Mouse (Mus musculus): ENCODE data around the gene Tmc8. TPM values are rescaled to one million over a fixed set of nuclear protein-coding genes. Genes with fewer than 3 reads are reported as not detected.
A peak's percentile ranks its signal among the peaks of the same experiment; 100 is the strongest.
"Not testable (repeated sequence)": the region's sequence is repeated elsewhere in the genome, so short reads cannot be mapped to it uniquely, and the experiment has no call there.

Tmc8 gene
- polyA plus RNA-seq, 1 experiment from 2014 or later = 3.6 TPM

GRCm38 (mm10) chr11:117806781-117807180 is 24.9 kb downstream of the Tmc8 start:
- ATAC-seq (replicated peaks; ENCODE audit: low FRiP score, low read depth) = no peak
- H3K9me3 ChIP-seq (replicated peaks; ENCODE audit: low read length) = no peaks in the 10 kb centered on the region

GRCm38 (mm10) chr11:117809407-117810311 is 27.8 kb downstream of the Tmc8 start, which contains the start of the genes Gm20708 and Syngr2:
TSS of gene Gm20708 (plus strand) at chr11:117809668.
TSS of gene Syngr2 (plus strand) at chr11:117809668.
- Histone ChIP-seq H3K27ac (peak within 1 kb of the TSS; percentile 75), H3K36me3 (ENCODE audit: insufficient read depth, low read length) (peaks cover 20% of the 10 kb centered on the region), H3K9ac (ENCODE audit: low read depth, low read length) (peak within 1 kb of the TSS; percentile 74), H3K4me2 (ENCODE audit: low read length) (peak within 1 kb of the TSS; percentile 82), H3K4me1 (replicated peaks; ENCODE audit: insufficient read depth, low read length) (peaks cover 3% of the 10 kb centered on the region; the same call in 1 of the 2 replicates), H3K9me3 (replicated peaks; ENCODE audit: low read length) (no peaks in the 10 kb centered on the region), H3K27me3 (ENCODE audit: insufficient read depth, low read length) (no peaks in the 10 kb centered on the region), H3K4me3 (replicated peaks; ENCODE audit: low read depth, low read length) (peak within 1 kb of the TSS; percentile 71)
- TF ChIP-seq CTCF (IDR thresholded peaks at IDR 0.05; ENCODE audit: low read depth) = no peak
- ATAC-seq (replicated peaks; ENCODE audit: low FRiP score, low read depth) (peak; percentile 74), DNase-seq (ENCODE audit: low spot score) (peak; percentile 82)
- under 1% methylated on average over 64 of the region's 75 CpGs for WGBS

More at GRCm38 (mm10) chr11:117806781-117807180, 24.9 kb downstream of the Tmc8 start:
- Histone ChIP-seq H3K27me3 (ENCODE audit: insufficient read depth, low read length) (no peaks in the 10 kb centered on the region), H3K27ac (no peak overlapping the region), H3K4me2 (ENCODE audit: low read length) (no peak overlapping the region), H3K36me3 (ENCODE audit: insufficient read depth, low read length) (no peaks in the 10 kb centered on the region), H3K9ac (ENCODE audit: low read depth, low read length) (no peak overlapping the region), H3K4me3 (replicated peaks; ENCODE audit: low read depth, low read length) (no peak overlapping the region), H3K4me1 (replicated peaks; ENCODE audit: insufficient read depth, low read length) (peaks cover 3% of the 10 kb centered on the region; the same call in 1 of the 2 replicates)
- no peak for DNase-seq (ENCODE audit: low spot score)
- TF ChIP-seq CTCF (IDR thresholded peaks at IDR 0.05; ENCODE audit: low read depth) = no peak
- 95% methylated on average over 6 of the region's 6 CpGs for WGBS

GRCm38 (mm10) chr11:117810401-117811046 is 28.6 kb downstream of the Tmc8 start:
- peak; percentile 94 for DNase-seq (ENCODE audit: low spot score)
- ATAC-seq (replicated peaks; ENCODE audit: low FRiP score, low read depth) = peak; percentile 89
- Histone ChIP-seq H3K27me3 (ENCODE audit: insufficient read depth, low read length) (no peaks in the 10 kb centered on the region), H3K4me2 (ENCODE audit: low read length) (peak overlapping the region; percentile 82), H3K9ac (ENCODE audit: low read depth, low read length) (peak overlapping the region; percentile 74), H3K27ac (peak overlapping the region; percentile 75), H3K4me3 (replicated peaks; ENCODE audit: low read depth, low read length) (peak overlapping the region; percentile 71), H3K9me3 (replicated peaks; ENCODE audit: low read length) (no peaks in the 10 kb centered on the region), H3K4me1 (replicated peaks; ENCODE audit: insufficient read depth, low read length) (peaks cover 3% of the 10 kb centered on the region; the same call in 1 of the 2 replicates), H3K36me3 (ENCODE audit: insufficient read depth, low read length) (peaks cover 23% of the 10 kb centered on the region)
- TF ChIP-seq CTCF (IDR thresholded peaks at IDR 0.05; ENCODE audit: low read depth) = peak; percentile 58
- 0% methylated on average over 21 of the region's 21 CpGs for WGBS

- Histone ChIP-seq H3K27me3 (ENCODE audit: insufficient read depth, low read length) (no peaks in the 10 kb centered on the region), H3K4me3 (replicated peaks; ENCODE audit: low read depth, low read length) (no peak overlapping the region), H3K36me3 (ENCODE audit: insufficient read depth, low read length) (peaks cover 32% of the 10 kb centered on the region), H3K9me3 (replicated peaks; ENCODE audit: low read length) (no peaks in the 10 kb centered on the region), H3K9ac (ENCODE audit: low read depth, low read length) (no peak overlapping the region), H3K4me1 (replicated peaks; ENCODE audit: insufficient read depth, low read length) (peaks cover 3% of the 10 kb centered on the region; the same call in 1 of the 2 replicates), H3K4me2 (ENCODE audit: low read length) (no peak overlapping the region), H3K27ac (no peak overlapping the region)
- ATAC-seq (replicated peaks; ENCODE audit: low FRiP score, low read depth) (no peak), DNase-seq (ENCODE audit: low spot score) (no peak)
- no peak for TF ChIP-seq CTCF (IDR thresholded peaks at IDR 0.05; ENCODE audit: low read depth)
- WGBS = 80% methylated on average over 5 of the region's 5 CpGs
Observed at GRCm38 (mm10) chr11:117813867-117814266, 32.0 kb downstream of the Tmc8 start.

GRCm38 (mm10) chr11:117814704-117815366 is 33.0 kb downstream of the Tmc8 start:
- Histone ChIP-seq H3K27me3 (ENCODE audit: insufficient read depth, low read length) (no peaks in the 10 kb centered on the region), H3K4me3 (replicated peaks; ENCODE audit: low read depth, low read length) (no peak overlapping the region), H3K9ac (ENCODE audit: low read depth, low read length) (no peak overlapping the region), H3K9me3 (replicated peaks; ENCODE audit: low read length) (no peaks in the 10 kb centered on the region), H3K36me3 (ENCODE audit: insufficient read depth, low read length) (peaks cover 33% of the 10 kb centered on the region), H3K4me1 (replicated peaks; ENCODE audit: insufficient read depth, low read length) (no peaks in the 10 kb centered on the region; the same call in 1 of the 2 replicates), H3K4me2 (ENCODE audit: low read length) (no peak overlapping the region), H3K27ac (no peak overlapping the region)
- WGBS = 83% methylated on average over 6 of the region's 6 CpGs
- TF ChIP-seq CTCF (IDR thresholded peaks at IDR 0.05; ENCODE audit: low read depth) = no peak
- ATAC-seq (replicated peaks; ENCODE audit: low FRiP score, low read depth) = no peak
- DNase-seq (ENCODE audit: low spot score) = no peak

GRCm38 (mm10) chr11:117815850-117816249 is 34.0 kb downstream of the Tmc8 start:
- not testable (repeated sequence) for H3K4me2 ChIP-seq (ENCODE audit: low read length); H3K4me3 ChIP-seq (replicated peaks; ENCODE audit: low read depth, low read length); H3K9me3 ChIP-seq (replicated peaks; ENCODE audit: low read length); H3K27me3 ChIP-seq (ENCODE audit: insufficient read depth, low read length); H3K9ac ChIP-seq (ENCODE audit: low read depth, low read length); ATAC-seq (replicated peaks; ENCODE audit: low FRiP score, low read depth); H3K27ac ChIP-seq; H3K4me1 ChIP-seq (replicated peaks; ENCODE audit: insufficient read depth, low read length); DNase-seq (ENCODE audit: low spot score)
- WGBS = 74% methylated on average over 9 of the region's 9 CpGs
- H3K36me3 ChIP-seq (ENCODE audit: insufficient read depth, low read length) = peaks cover 38% of the 10 kb centered on the region
